Mouse (Mus musculus): ENCODE data around the gene Ulk3.

Ulk3 gene

DNA sequence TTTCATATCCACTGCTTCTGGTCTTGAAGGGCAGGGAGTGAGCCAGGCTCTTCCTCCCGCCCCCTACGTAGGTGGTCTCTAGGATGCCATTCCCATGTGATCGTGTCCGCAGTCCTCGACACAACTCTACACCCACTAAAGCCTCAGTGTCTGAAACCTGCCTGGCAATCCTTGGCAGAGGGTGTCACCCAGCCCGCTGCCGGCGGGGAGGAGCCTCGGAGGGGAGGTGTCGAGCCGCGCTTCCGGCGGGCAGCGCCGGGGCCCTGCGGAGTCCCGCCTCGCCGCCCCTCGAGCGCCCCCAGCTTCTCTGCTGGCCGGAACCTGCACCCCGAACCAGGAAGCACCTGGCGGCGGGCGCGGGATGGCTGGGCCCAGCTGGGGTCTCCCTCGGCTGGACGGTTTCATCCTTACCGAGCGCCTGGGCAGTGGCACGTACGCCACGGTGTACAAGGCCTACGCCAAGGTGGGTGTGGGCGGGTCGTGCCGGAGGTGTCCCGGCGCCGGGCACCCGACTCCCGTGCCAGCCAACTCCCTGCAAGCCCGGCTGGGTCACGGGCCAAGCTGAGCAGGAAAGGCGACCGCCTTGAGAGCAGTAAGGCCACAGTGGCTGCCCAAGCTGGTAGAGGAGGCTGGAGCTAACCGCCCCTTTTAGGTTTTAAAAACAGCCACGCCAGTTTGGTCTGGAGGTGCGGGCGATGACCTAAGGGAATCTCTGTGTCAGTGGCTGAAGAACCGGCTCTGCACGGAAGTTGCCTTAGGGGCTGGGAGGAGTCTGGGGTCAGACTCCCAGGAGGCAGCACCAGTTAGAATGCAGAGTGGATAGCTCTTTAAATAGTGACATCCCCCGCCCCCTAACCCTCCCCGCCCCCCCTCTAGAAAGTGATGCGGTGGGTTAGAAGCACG is at the start of gene Ulk3:
Gene Ulk3 (plus strand): TSS at position 229 of the 903 bp plus-strand sequence.
- DNase-seq (ENCODE audit: low spot score in 2 of 2): peak; percentile 78 to 81

DNA sequence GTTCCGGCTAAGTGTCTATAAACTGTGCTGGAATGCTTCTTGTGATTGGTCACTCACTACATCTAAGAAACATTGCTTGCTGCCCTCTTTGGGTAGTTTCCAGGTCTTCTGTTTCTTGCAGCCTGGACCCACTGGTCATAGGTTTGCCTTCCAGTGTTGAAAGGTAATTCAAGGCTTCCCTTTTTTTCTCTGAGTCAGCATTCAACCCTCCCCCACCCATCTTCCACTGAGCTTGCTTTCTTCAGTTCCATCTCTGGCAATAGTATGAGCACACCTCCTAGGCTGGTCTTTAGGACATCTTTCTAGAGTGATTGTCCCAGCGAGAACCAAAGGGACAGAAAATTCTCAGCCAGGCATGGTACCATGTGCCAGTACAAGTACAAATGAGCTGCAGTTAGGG is 49.7 kb upstream of the Ulk3 start:
- no peak for DNase-seq (ENCODE audit: low spot score in 2 of 2)

DNA sequence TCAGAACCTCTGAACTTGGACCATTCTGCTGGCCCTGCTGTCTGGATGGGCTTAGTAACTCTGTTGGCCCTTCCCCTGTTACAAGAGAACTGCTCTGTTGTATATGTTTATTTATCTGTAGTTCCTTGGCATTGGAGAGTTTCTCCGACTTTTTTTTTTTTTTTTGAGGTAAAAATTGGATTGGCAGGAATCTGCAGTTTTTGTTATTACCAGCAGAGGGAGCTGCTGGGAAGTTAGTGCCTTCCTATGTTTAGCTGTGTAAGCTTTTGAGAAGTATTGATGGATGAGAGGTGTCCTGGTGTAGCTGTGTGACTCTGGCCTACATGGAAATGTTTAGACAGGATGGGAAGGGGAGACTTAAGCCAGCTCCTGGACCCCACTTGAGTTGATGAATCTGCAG is 47.9 kb upstream of the Ulk3 start:
- DNase-seq (ENCODE audit: low spot score in 2 of 2): peak in 1 of 2 experiments; percentile 37

DNA sequence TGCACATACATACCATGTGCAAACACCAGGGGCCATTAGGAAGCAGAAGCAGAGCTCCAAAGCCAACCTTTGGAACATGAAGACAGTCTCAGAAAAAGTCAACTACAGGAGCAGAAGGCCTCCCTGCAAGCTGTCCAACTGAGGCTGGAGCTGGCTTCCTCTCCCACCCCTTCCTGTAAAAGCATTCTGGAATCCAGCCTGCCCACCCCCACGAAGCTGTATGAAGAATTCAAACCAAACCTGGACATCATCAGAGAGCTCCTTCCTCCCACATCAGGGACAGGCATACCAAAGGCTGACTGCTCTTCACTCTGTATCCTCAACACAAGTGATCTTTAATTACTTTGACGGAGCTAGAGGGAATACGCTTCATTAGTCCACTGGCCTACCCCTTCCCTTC is 45.3 kb upstream of the Ulk3 start:
- DNase-seq (ENCODE audit: low spot score in 2 of 2): no peak

DNA sequence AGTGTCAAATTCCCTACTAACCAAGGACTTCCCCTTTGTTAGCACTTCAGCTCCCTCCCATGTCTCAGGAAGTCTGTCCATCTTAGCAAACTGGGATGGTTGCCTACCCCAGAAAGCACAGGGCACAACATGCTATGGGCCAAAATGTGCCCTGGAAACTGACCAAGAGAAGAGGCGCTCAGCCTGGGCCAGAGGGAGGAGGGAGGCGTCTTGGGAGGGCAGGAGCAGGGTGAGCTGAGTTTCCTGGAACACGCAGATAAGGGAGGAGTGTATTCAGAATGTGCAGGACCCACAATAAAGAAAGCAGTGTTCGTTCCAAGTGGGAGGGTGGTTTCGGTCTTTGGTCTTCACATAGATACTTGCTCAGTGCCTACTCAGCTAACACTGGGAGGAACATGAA is 42.0 kb upstream of the Ulk3 start:
- DNase-seq (ENCODE audit: low spot score in 2 of 2): peak in 1 of 2 experiments; percentile 58

DNA sequence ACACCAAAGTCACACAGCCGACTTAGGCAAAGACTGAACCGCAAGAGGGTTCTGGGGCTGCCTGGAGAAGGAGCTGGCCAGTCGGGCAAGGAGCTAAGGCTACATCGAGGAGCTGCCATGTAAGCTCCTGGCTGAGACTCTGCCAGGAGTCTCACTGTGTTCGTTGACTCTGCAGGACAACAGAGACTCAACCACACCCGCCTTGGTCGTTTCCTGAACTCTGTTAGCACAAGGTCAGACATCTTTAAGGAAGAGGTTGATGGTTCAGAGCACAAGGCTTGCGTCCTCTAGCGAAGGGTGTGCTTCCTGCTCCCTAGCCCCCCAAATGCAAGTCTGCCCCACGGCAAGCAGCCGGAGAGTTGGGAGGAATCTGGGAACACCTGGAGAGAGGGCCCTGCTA is 41.4 kb upstream of the Ulk3 start:
- DNase-seq (ENCODE audit: low spot score in 2 of 2): no peak

DNA sequence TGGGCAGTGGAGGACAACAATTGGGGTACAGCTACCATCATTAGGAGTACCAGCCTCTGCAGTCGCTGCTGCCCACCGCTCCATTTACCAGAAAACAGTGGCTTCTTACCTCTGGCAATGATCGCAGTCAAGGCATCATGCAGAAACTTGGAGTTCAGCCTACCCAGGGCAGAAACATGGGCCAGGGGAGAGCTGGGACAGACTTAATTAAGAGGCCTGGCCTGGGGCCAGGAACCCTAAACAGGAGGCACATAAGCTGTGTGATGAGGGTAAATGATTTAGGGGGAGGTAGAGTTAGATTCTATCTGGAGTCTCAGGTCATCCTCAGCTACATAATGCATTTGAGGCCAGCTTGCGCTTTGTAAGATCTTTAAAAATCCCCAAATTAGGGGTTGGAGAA is 40.1 kb upstream of the Ulk3 start:
- no peak for DNase-seq (ENCODE audit: low spot score in 2 of 2)

DNA sequence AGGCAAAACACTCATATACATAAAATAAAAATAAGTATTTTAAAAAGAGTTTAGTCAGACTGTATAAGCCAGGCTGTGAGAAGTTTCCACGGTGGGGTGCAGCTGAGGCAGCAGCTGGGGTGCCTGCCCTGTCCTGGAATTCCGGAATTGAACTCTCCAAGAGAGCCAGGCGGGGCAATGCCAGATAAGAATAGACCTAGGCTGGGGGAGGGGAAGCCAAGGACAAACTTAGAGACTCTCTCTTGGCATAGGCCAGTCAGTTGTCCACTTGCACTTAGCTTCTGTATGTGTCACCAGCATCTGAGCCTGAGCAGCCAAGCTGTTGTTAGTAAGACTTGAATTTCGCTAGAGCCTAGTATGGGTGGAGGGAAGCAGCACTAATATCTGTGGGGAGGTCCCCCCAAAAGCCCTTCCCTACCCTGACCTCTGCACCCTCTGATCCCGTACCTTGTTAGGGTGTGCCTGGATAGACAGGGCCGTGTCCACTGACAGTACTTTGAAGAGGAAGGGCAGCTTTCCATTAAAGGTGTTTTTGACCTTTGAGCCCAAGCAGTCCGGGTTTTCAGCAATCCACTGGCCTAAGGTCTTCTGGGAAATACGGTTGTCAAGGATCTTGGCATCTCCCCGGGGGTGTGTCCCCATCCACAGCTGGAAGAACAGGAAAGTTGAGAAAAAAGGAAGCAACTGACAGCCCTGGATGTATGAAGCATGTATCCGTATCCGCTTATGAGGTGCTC is 39.0 kb upstream of the Ulk3 start:
- DNase-seq (ENCODE audit: low spot score in 2 of 2): no peak

DNA sequence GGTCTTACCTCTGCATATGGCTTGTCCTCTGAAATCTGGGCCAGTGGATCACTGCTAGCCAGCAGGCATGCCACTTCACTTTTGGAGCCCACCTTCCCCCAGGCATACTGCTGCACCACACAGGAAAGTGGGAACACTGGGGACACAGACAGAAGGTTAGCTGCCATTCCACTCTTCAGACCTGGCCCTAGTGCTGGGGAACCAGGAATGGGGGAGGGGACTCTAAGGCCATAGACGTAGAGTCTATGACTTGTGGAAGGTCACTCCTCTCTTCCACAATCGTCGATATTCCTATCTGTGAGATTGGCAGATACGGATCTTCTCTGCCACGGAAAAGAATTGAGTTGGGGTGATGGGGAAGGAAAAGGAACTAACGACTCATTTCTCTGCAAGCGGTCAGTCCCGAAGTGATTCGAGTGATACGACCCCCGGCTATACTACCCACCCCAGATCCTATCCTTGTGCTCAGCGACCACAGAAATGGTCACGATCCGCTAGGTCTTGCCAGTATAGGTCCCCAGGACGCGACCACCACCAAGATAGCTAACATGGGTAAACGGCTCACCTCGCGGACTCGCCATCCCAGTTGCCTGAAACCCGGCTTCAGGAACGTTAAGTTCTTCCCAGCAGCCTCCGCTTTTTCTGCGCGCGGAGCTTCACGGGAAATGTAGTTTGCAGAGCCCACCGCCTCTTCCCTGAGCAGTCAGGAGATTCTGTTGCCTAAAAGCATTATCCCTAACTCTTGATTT is 36.9 kb upstream of the Ulk3 start, which contains the start of gene Mpi:
Gene Mpi (minus strand): TSS at position 625 of the 749 bp plus-strand sequence.
- peak; percentile 58 to 66 for DNase-seq (ENCODE audit: low spot score in 2 of 2)

DNA sequence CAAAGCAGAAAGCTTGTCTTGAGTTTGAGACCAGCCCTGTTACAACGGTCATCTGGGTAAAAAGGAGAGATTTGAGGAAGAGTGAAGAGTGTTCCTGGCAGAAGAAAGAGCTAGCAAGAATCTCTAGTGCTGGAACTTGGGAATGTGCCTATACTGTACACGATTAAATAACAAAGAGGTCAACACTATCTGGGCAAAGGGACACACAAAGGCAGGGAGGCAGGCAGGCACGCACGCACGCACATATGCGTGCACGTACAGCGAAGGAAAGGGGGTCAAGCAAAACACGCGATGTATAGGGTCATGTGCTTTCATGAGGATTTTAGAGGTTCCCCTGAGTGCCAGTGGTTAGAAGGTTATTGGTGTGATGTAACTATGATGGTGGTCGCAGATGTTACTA is 36.1 kb upstream of the Ulk3 start:
- no peak for DNase-seq (ENCODE audit: low spot score in 2 of 2)

DNA sequence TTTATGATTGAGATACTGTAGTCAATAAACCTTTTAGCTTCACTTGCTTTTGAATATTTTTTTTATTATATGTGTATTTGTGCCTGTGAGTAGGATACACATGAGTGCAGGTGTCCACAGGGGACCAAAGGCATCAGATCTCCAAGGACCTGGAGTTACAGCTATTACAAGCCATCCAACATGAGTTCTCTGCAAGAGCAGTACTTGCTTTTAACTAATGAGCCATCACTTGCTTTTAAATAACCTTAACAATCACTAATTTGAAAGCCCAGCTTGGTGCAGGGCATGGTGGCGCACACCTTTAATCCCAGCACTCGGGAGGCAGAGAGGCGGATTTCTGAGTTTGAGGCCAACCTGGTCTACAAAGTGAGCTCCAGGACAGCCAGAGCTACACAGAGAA is 34.5 kb upstream of the Ulk3 start:
- DNase-seq (ENCODE audit: low spot score in 2 of 2): no peak

DNA sequence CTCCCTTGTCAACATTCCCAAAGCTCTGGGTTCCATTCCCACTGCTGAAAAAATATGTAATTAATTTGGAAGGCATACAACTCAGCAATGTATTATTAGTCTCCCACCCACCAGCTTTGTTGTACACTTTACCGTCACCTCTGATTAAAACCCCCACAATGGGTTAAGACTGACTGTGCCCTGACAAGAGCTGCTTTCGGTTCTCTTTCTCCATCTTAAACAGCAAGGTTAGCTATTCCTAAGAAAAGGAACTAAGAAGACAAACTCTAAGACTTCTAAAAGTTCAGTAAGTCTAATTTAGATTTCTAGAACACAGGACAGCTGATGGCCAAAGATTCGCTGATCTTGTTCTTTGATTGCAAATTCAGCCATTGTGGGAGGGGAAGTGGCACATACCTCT is 32.0 kb upstream of the Ulk3 start:
- no peak for DNase-seq (ENCODE audit: low spot score in 2 of 2)

DNA sequence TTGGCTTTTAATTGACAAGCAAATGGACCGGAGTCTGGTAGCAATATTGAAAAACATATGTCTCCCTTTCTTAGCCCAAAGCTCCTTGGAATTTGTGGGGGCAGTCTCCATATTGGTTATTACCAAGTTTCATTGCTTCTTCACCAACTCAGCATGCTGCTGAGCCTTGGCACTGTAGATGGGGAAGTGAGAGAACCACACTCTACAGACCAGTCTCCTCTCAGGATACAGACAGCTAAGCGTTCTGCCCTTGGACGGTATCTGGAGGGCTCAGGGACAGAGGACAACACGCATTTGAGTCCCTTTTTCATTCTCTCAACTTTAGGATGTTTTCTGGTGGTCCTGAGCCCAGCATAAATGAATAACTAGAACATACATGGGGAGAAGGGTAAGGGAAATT is 30.6 kb upstream of the Ulk3 start:
- no peak for DNase-seq (ENCODE audit: low spot score in 2 of 2)

DNA sequence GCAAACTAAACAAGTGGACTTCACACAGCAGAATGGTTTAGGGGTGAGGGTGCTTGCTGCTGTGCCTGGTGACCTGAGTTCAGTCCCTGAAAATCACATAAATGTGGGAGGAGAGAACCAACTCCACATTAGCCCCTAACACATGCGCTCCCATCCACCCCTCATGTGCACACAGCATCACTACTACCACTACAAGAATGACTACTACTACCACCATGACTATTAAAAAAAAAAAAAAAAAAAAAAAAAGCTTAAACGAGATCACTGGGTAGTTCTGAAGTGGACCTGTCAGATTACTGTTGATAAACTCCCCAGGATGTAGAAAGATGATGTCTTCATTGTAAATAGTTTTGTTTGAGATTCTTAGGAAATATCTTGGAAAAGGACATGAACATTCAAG is 29.7 kb upstream of the Ulk3 start:
- no peak for DNase-seq (ENCODE audit: low spot score in 2 of 2)

DNA sequence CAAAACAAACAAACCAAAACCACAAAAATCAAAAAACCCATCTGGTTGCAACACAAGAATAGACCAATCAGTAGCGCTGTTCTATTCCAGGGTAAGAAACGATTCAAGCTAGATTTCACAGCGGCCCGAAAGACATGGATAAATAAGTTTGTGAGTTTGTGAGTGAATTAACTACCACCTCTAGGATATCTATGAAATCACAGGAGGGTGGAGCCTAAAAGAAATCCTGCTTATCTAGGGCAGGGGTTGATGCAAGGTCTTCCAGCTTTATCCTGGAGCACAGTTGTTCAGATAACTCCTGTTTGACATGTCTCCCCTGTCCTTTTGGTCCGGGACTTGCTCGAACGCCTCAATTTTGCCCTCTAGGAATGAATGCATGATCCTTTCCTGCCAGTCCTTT is 29.0 kb upstream of the Ulk3 start:
- DNase-seq (ENCODE audit: low spot score in 2 of 2): no peak

DNA sequence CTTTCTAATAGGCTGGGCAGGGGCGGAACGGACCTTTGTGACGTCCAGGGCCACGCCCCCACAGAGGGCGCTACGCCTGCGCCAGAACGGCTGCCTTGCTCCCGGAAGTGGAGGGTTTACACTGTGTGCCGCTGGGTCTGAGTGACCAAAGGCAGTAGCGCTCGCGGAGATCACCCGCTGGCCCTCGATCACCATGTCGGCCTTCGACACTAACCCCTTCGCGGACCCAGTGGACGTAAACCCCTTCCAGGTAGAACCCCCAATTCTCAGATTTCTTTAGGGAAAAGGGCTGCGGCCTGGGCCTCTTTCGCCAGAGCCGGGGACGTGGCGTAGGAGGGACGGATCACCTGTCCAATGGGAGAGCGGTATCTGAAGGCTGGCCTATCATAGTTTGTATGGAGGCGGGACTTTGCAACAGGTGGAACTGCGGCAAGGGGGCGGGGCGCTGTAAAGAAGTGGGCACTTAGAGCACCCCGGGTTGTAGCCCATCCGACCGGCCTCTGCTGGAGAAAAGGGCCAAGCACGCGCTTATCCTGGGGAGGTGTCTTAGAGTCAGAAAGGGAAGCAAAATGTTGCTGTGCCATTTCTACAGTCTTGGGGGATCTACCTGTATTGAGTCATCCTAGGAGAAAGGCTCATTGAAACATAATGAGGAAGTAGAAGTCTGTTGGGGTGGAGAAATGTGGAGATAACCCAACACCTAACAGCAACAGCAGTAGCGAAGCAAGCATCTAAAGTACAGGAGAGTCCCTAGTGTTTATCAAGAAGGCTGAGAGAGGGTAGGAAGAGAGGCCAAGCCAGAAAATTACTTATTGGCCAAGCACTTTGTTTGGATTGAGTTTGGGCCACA is 28.2 kb upstream of the Ulk3 start, which contains the start of gene Scamp2:
Gene Scamp2 (plus strand): TSS at position 83 of the 850 bp plus-strand sequence.
- DNase-seq (ENCODE audit: low spot score in 2 of 2): peak; percentile 94

DNA sequence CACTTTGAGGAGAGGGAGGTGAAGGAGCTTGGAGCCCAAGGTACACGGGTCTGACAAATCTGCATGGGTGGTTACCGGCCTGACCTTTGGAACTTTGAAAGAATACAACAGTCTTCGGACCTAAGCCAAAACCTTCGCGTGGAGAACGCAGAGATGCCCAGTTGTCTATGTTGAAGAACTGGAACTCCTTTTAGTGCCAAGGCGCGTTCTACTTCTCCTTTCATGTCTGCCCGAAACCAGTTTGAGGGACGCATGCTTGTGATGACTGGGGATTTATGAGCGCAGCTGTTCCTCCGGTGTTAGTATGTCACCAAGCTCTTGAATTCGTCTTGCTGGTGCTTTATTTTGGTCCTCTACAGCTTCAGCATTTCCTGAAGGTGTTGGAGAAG is 27.5 kb upstream of the Ulk3 start:
- no peak for DNase-seq (ENCODE audit: low spot score in 2 of 2)

DNA sequence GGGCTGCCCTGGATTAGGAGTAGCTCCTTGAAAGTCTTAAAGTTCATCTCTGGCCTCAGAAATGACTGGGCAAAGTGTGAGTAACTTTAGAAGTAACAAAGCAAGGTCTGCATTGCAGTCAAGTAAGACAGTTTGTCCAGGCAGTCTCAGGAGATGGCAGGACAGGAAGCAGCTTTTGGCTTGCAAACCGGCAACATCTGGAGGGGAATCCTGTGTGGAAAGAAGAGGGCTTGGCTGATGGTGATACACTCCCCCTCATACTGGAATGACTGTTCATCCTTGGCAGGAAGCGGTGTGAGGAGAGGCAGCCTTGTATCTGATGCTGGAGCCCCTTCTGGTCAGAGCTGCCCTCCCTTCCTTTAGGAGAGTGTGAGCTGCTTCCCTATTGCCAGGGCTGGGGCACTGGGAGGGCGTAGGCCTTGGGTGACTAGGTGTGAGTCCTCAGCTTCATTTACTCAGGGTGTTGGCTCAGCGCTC is 26.3 kb upstream of the Ulk3 start:
- peak in 1 of 2 experiments; percentile 36 for DNase-seq (ENCODE audit: low spot score in 2 of 2)

DNA sequence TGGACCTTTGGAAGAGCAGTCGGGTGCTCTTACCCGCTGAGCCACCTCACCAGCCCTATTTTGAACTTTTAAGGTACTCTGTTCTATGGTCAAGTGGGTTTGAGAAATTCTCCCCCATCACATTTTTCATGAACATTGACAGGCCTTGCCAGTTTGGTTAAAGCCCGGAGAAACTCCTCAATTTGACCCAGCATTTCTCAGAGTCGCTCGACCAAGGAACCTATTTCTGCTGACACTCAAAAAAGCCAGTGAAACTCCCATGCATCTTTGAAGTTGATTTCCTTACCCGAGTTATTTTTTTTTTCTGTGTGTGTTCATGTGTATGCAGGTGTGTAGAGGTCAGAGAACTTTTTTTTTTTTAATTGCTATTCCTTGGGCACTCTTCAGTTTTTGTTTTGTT is 24.6 kb upstream of the Ulk3 start:
- DNase-seq (ENCODE audit: low spot score in 2 of 2): no peak

DNA sequence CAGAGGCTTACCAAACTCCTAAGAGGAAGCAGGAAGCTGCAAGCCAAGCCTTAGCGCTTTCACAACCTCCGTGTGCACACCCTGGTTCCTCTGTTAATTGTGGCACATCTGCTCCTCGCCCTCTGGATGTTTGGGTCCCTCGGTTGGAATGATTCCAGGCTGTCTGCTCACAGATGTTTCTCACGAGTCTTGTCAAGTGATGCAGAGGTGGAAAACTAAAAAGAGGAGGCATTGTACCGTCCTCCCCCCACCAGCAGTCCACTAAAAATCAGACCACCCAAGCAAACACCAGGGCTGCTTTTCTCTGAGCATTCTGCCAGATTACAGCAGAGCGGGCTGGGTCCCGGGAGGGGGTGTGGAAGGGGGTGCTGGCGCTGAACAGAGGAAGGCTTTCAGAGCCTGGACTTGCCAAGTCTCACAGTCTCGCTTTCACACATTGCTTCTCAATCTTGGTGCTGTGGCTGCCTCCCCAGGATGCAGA is 23.5 kb upstream of the Ulk3 start:
- DNase-seq (ENCODE audit: low spot score in 2 of 2): peak in 1 of 2 experiments; percentile 32

DNA sequence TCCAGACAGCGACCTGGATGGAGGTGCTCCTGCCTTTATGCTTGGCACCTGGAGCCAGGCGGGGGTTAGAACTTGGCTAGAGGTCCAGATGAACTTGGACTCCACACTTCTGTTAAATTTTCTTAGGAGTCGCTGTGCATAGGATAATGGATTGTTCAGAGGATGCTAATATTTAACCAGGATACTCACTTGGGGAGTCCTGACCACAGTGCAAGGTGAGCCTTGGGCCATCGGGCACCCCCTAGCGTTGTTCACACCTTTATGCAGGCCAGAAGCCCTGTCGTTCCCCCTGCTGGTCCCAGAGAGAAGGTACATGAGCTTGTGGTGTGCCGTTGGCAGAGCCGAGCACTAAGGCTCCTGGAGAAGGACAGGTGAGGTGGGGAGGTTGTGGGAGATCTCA is 22.4 kb upstream of the Ulk3 start:
- no peak for DNase-seq (ENCODE audit: low spot score in 2 of 2)
